Mouse (Mus musculus): ENCODE measurements at regions not wholly inside any gene's neighbourhood (a gene's known extent, or its start where the extent isn't known, plus 50 kb on each side); places are given as distances from the start of the nearest gene placed in this dataset.
A peak's percentile ranks its signal among the peaks of the same experiment; 100 is the strongest.

- no peak overlapping the region for H3K4me2 ChIP-seq (ENCODE audit: low read length)
- no peaks in the 10 kb centered on the region for H3K4me1 ChIP-seq (ENCODE audit: control insufficient read depth, insufficient read depth, low read length)
- H3K9me3 ChIP-seq (ENCODE audit: control insufficient read depth, low read length) = no peaks in the 10 kb centered on the region
- no peaks in the 10 kb centered on the region for H3K36me3 ChIP-seq (ENCODE audit: control insufficient read depth, insufficient read depth, low read length)
- H3K27ac ChIP-seq (replicated peaks; ENCODE audit: low read depth, low read length) = no peak overlapping the region
- no peak overlapping the region for H3K4me3 ChIP-seq (replicated peaks; ENCODE audit: low read depth, low read length)
- WGBS = 91% methylated on average over 3 of the region's 3 CpGs
- ATAC-seq (ENCODE audit: low FRiP score, low TSS enrichment) (no peak), DNase-seq (no peak)
- no peak overlapping the region for H3K9ac ChIP-seq (replicated peaks; ENCODE audit: low read length)
- no peaks in the 10 kb centered on the region for H3K27me3 ChIP-seq (ENCODE audit: control insufficient read depth, insufficient read depth, low read length)
Measured at GRCm38 (mm10) chr14:71654785-71655627, 836.6 kb downstream of the Gm9195 start.

DNA sequence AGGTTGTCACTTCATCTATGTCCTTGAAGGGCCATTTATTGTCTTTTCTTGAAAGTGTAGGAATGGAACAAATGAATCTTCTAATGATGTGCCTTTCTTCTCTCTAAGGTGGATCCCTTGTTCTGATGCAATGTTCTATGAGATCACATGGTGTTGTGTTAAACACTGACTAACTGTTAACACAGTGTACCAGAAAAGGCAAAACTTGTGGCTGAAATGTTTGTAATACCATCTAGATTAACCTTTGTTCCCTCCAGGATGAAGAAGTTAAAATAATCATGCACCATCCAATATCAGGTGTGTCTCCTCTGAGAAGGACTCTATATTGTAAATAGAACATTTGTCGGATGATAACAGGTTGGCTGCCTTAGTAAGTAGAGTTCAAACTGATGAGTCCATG lies 849.1 kb downstream of the Gm9195 start:
- WGBS = 97% methylated on average over 1 of the region's 1 CpGs

GRCm38 (mm10) chr14:71639083-71639482 lies 852.6 kb downstream of the Gm9195 start:
- H3K27me3 ChIP-seq (ENCODE audit: control insufficient read depth, insufficient read depth, low read length) = no peaks in the 10 kb centered on the region
- no peaks in the 10 kb centered on the region for H3K9me3 ChIP-seq (ENCODE audit: control insufficient read depth, low read length)
- H3K36me3 ChIP-seq (ENCODE audit: control insufficient read depth, insufficient read depth, low read length) = no peaks in the 10 kb centered on the region
- H3K9ac ChIP-seq (replicated peaks; ENCODE audit: low read length) = no peak overlapping the region
- 69% methylated on average over 1 of the region's 1 CpGs for WGBS
- DNase-seq = no peak
- no peak for ATAC-seq (ENCODE audit: low FRiP score, low TSS enrichment)
- H3K27ac ChIP-seq (replicated peaks; ENCODE audit: low read depth, low read length) = no peak overlapping the region
- H3K4me3 ChIP-seq (replicated peaks; ENCODE audit: low read depth, low read length) = no peak overlapping the region
- H3K4me2 ChIP-seq (ENCODE audit: low read length) = no peak overlapping the region
- no peaks in the 10 kb centered on the region for H3K4me1 ChIP-seq (ENCODE audit: control insufficient read depth, insufficient read depth, low read length)

More for the DNA sequence above, 849.1 kb downstream of the Gm9195 start:
- DNase-seq (no peak), ATAC-seq (ENCODE audit: low FRiP score, low TSS enrichment) (no peak)
- Histone ChIP-seq H3K4me1 (ENCODE audit: control insufficient read depth, insufficient read depth, low read length) (no peaks in the 10 kb centered on the region), H3K9ac (replicated peaks; ENCODE audit: low read length) (no peak overlapping the region), H3K27ac (replicated peaks; ENCODE audit: low read depth, low read length) (no peak overlapping the region), H3K4me2 (ENCODE audit: low read length) (no peak overlapping the region), H3K36me3 (ENCODE audit: control insufficient read depth, insufficient read depth, low read length) (no peaks in the 10 kb centered on the region), H3K4me3 (replicated peaks; ENCODE audit: low read depth, low read length) (no peak overlapping the region), H3K27me3 (ENCODE audit: control insufficient read depth, insufficient read depth, low read length) (no peaks in the 10 kb centered on the region), H3K9me3 (ENCODE audit: control insufficient read depth, low read length) (no peaks in the 10 kb centered on the region)

DNA sequence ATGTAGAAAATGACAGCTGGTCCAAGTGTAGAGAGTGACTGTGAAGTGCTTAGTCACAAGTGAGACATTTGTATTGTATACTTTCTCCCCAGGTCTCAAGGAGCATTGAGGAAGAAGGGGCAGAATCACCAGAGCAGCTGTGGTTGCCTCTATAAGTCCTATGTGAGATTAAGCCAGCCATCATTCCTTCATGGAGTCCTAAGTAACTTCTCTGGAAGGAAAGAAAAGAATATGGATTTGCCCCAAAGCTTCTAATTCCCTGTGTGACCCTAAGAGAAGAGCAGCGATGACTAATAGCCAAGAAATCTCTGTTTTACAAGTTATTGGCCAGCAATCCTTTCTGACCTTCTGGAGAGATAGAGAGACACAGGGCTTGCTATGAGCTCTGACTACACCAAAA lies 856.5 kb downstream of the Gm9195 start:
- Histone ChIP-seq H3K4me3 (replicated peaks; ENCODE audit: low read depth, low read length) (no peak overlapping the region), H3K9ac (replicated peaks; ENCODE audit: low read length) (no peak overlapping the region), H3K36me3 (ENCODE audit: control insufficient read depth, insufficient read depth, low read length) (no peaks in the 10 kb centered on the region), H3K4me1 (ENCODE audit: control insufficient read depth, insufficient read depth, low read length) (no peaks in the 10 kb centered on the region), H3K4me2 (ENCODE audit: low read length) (no peak overlapping the region), H3K27ac (replicated peaks; ENCODE audit: low read depth, low read length) (no peak overlapping the region), H3K27me3 (ENCODE audit: control insufficient read depth, insufficient read depth, low read length) (no peaks in the 10 kb centered on the region), H3K9me3 (ENCODE audit: control insufficient read depth, low read length) (no peaks in the 10 kb centered on the region)
- DNase-seq (no peak), ATAC-seq (ENCODE audit: low FRiP score, low TSS enrichment) (no peak)
- WGBS = 93% methylated on average over 1 of the region's 1 CpGs

- H3K9ac ChIP-seq (replicated peaks; ENCODE audit: low read length) = no peak overlapping the region
- WGBS = 82% methylated on average over 4 of the region's 4 CpGs
- H3K27me3 ChIP-seq (ENCODE audit: control insufficient read depth, insufficient read depth, low read length) = no peaks in the 10 kb centered on the region
- H3K9me3 ChIP-seq (ENCODE audit: control insufficient read depth, low read length) = no peaks in the 10 kb centered on the region
- DNase-seq (no peak), ATAC-seq (ENCODE audit: low FRiP score, low TSS enrichment) (no peak)
- H3K36me3 ChIP-seq (ENCODE audit: control insufficient read depth, insufficient read depth, low read length) = no peaks in the 10 kb centered on the region
- no peak overlapping the region for H3K27ac ChIP-seq (replicated peaks; ENCODE audit: low read depth, low read length)
- no peak overlapping the region for H3K4me2 ChIP-seq (ENCODE audit: low read length)
- no peak overlapping the region for H3K4me3 ChIP-seq (replicated peaks; ENCODE audit: low read depth, low read length)
- no peaks in the 10 kb centered on the region for H3K4me1 ChIP-seq (ENCODE audit: control insufficient read depth, insufficient read depth, low read length)
Measured at GRCm38 (mm10) chr14:71609698-71610301, 881.8 kb downstream of the Gm9195 start.

DNA sequence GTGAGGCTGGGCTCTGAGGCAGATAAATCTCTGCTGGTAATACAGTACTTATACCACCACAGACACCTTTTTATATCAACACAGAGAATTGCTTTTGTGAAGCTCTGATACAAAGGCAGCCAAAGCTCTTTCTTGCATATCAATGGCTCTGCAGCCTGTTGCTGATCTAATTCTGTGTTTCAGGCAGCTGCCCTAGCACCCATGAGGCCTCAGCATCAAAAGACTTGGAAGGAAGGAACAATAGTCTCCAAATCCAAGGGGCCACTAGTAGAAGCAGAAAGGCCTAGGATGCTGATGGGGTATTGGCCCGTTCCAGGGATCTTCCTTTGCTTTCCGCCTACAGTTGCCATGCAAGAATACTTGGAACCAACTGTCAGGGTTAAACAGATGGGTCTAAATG lies 887.9 kb downstream of the Gm9195 start:
- DNase-seq (peak; percentile 23), ATAC-seq (ENCODE audit: low FRiP score, low TSS enrichment) (no peak)
- Histone ChIP-seq H3K4me3 (replicated peaks; ENCODE audit: low read depth, low read length) (no peak overlapping the region), H3K9ac (replicated peaks; ENCODE audit: low read length) (no peak overlapping the region), H3K9me3 (ENCODE audit: control insufficient read depth, low read length) (no peaks in the 10 kb centered on the region), H3K27ac (replicated peaks; ENCODE audit: low read depth, low read length) (no peak overlapping the region), H3K27me3 (ENCODE audit: control insufficient read depth, insufficient read depth, low read length) (no peaks in the 10 kb centered on the region), H3K36me3 (ENCODE audit: control insufficient read depth, insufficient read depth, low read length) (no peaks in the 10 kb centered on the region), H3K4me2 (ENCODE audit: low read length) (no peak overlapping the region), H3K4me1 (ENCODE audit: control insufficient read depth, insufficient read depth, low read length) (peaks cover 6% of the 10 kb centered on the region; the same call in 1 of the 2 replicates)
- 16% methylated on average over 2 of the region's 2 CpGs for WGBS

DNA sequence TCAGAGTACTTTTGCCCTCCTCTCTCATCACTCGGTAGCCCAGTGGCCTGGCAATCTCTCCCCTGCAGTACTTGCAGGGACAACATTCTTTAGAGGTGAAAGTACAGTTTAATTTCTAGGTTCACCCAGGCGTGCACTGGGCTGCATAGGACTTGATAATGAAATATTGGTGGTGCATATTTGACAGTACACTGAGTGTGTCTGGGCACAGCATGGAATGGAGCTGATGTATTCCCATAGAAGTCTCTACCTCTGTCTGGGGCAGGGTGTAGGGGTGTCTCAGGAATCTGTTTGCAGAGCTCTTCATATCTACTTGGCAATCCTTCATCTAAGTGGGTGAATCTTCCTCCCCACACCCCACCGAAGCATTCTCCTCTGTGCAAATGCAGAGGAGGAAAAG lies 893.8 kb downstream of the Gm9195 start:
- DNase-seq (no peak), ATAC-seq (ENCODE audit: low FRiP score, low TSS enrichment) (no peak)
- 85% methylated on average over 3 of the region's 3 CpGs for WGBS
- no peaks in the 10 kb centered on the region for H3K27me3 ChIP-seq (ENCODE audit: control insufficient read depth, insufficient read depth, low read length)
- H3K9ac ChIP-seq (replicated peaks; ENCODE audit: low read length) = no peak overlapping the region
- H3K36me3 ChIP-seq (ENCODE audit: control insufficient read depth, insufficient read depth, low read length) = no peaks in the 10 kb centered on the region
- no peak overlapping the region for H3K4me2 ChIP-seq (ENCODE audit: low read length)
- no peak overlapping the region for H3K27ac ChIP-seq (replicated peaks; ENCODE audit: low read depth, low read length)
- no peaks in the 10 kb centered on the region for H3K4me1 ChIP-seq (ENCODE audit: control insufficient read depth, insufficient read depth, low read length)
- no peak overlapping the region for H3K4me3 ChIP-seq (replicated peaks; ENCODE audit: low read depth, low read length)
- H3K9me3 ChIP-seq (ENCODE audit: control insufficient read depth, low read length) = no peaks in the 10 kb centered on the region

DNA sequence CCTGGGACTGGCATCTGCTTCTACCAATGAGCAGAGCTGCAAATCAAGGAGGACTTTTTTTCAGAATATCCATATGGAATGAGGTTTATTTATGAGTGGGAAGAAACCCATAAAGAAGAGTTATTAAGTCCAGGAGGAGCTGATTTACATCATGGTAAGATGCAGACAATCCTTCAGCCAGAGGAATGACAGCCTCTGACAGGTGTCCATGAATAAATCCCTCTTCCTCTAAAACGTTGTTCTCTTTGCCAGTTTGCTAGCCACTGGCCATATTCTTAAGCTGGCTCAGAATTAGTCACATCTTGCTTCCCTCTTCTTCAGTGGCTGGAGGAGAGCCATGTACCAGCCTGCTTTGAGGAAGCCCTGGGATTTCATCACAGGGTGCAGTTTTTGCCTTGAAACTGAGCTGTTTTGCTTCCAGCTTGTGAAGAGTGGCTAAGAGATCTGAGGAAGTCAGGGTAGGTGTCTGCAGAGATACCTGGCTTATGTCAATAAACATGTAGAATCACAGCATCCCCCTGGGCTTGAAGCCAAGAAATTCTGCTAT lies 902.9 kb downstream of the Gm9195 start:
- 41% methylated on average over 1 of the region's 1 CpGs for WGBS
- no peaks in the 10 kb centered on the region for H3K27me3 ChIP-seq (ENCODE audit: control insufficient read depth, insufficient read depth, low read length)
- no peaks in the 10 kb centered on the region for H3K9me3 ChIP-seq (ENCODE audit: control insufficient read depth, low read length)
- no peak overlapping the region for H3K4me2 ChIP-seq (ENCODE audit: low read length)
- H3K27ac ChIP-seq (replicated peaks; ENCODE audit: low read depth, low read length) = no peak overlapping the region
- ATAC-seq (ENCODE audit: low FRiP score, low TSS enrichment) (no peak), DNase-seq (no peak)
- H3K9ac ChIP-seq (replicated peaks; ENCODE audit: low read length) = no peak overlapping the region
- H3K36me3 ChIP-seq (ENCODE audit: control insufficient read depth, insufficient read depth, low read length) = no peaks in the 10 kb centered on the region
- H3K4me3 ChIP-seq (replicated peaks; ENCODE audit: low read depth, low read length) = no peak overlapping the region
- no peaks in the 10 kb centered on the region for H3K4me1 ChIP-seq (ENCODE audit: control insufficient read depth, insufficient read depth, low read length)

- Histone ChIP-seq H3K9me3 (ENCODE audit: control insufficient read depth, low read length) (no peaks in the 10 kb centered on the region), H3K27ac (replicated peaks; ENCODE audit: low read depth, low read length) (no peak overlapping the region), H3K9ac (replicated peaks; ENCODE audit: low read length) (no peak overlapping the region), H3K4me1 (ENCODE audit: control insufficient read depth, insufficient read depth, low read length) (no peaks in the 10 kb centered on the region), H3K4me3 (replicated peaks; ENCODE audit: low read depth, low read length) (no peak overlapping the region), H3K36me3 (ENCODE audit: control insufficient read depth, insufficient read depth, low read length) (no peaks in the 10 kb centered on the region), H3K4me2 (ENCODE audit: low read length) (no peak overlapping the region), H3K27me3 (ENCODE audit: control insufficient read depth, insufficient read depth, low read length) (no peaks in the 10 kb centered on the region)
- ATAC-seq (ENCODE audit: low FRiP score, low TSS enrichment) = no peak
- DNase-seq = no peak
Measured at GRCm38 (mm10) chr14:71588006-71588405, 903.6 kb downstream of the Gm9195 start.

All from midbrain, embryonic 14.5 days (tissue).